Mouse (Mus musculus) C2C12 (cell line): ENCODE data around the gene Pex1.

ENCODE experiments used
- CTCF ChIP-seq: IDR thresholded peaks from one replicate; pipeline ENCODE4 v1.5.1; 2011; ENCODE audit not compliant: control insufficient read depth, insufficient read depth, insufficient read length
- USF1 ChIP-seq: IDR thresholded peaks from one replicate; pipeline ENCODE4 v1.6.1; 2011; ENCODE audit warnings: low read depth, mild to moderate bottlenecking, control low read depth, moderate library complexity

GRCm38 (mm10) chr5:3648206-3648848, 52.5 kb downstream of the Pex1 start:
- TF ChIP-seq CTCF, result no peak
- no peak for TF ChIP-seq USF1
